Mouse (Mus musculus) 3134 (cell line): ENCODE results near the gene Cryl1.

Experiments
- DNase-seq: peaks from one replicate; pipeline ENCODE4 v3.0.0-alpha.2; 2011; ENCODE audit warnings: low spot score; ENCODE audit not compliant: insufficient read length; ENCODE audit errors: extremely low read depth

The Cryl1 gene

GRCm38 (mm10) chr14:57248661-57249060, 149.7 kb downstream of the Cryl1 start:
- DNase-seq, result no peak

GRCm38 (mm10) chr14:57246575-57246974, 151.8 kb downstream of the Cryl1 start:
- no peak for DNase-seq

GRCm38 (mm10) chr14:57242978-57243377, 155.4 kb downstream of the Cryl1 start:
- no peak for DNase-seq

DNA sequence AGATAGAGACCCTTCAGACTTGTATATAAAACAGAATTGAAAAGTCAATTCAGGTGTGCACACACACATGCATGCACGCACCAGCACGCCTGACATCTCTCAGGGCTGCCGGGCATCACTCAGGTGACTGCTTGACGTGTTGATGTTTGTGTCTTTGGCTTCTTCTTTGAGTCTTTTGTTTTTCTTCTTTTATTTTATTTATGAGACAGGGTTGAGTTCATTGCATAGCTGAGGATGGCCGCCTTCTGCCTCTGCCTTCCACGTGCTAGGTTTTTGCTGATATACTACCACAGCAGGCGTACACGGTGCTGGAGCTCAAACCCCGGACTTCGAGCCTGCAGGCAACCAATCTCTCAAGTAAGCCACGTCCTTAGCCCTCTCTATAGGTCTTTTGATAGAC, 163.1 kb downstream of the Cryl1 start:
- no peak for DNase-seq

DNA sequence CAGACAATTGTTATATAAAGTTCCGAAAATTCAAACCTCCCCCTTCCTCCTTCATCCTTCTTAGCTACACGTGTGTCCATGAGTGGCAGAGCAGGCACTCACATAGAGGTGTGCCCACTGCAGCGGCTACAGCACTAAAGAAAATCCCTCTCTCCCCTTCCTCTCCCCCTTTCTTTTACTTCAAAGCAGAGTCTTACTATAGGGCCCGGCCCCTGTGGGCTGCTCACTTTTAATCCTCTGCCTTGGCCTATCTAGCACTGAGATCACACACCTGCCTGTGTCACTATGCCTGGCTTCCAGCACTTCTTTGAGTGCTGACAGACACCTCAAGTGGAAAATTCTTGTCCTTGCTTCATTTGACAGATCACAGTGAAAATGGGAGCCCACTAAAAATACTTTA, 163.6 kb downstream of the Cryl1 start:
- DNase-seq, result no peak

DNA sequence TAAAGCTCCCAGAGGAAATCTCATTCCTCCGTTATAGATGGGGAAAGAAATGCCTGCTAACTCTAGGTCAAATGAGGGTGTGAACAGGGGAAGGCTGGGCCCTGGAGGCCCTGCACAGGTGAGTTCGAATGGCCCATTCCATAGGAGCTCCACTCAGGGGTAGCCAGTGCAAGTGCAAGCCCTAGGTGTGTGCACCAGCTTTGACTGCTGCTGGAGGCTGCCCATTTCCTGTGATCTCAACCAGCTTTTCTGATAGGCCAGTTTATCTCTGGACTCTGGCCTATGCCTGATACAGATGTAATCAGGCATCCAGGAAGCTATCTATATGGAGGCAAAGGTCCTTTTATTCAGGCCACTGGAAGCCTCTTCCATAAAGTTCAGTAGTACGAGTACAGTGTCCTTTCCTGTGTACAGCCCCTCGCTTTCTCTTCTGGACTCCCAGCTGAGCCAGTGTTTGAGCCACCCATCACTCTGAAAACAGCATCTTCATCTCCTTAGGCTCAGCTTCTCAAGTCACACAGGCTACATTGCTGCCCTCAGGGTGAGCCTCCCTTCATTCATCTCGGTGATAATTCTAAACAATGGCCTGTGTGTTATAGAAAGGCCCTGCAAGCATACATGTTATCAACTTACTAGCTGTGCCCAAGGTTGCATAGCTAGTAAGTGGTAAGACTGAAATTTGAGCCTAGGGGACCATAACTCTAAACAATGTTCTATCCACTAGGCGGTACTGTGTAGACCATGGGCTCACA, 167.9 kb downstream of the Cryl1 start:
- no peak for DNase-seq
